Mouse (Mus musculus) heart, postnatal 0 days (tissue): ENCODE results near the gene Sema3b.

Experiments
- CTCF ChIP-seq: IDR thresholded peaks from 2 replicates; pipeline ENCODE4 v1.5.1; 2016; ENCODE audit warnings: antibody characterized with exemption, control low read depth, low read depth
- EP300 ChIP-seq: IDR thresholded peaks from 2 replicates; pipeline ENCODE4 v1.6.1; 2016; ENCODE audit warnings: antibody characterized with exemption, low read depth

- TF ChIP-seq CTCF (no peak), EP300 (no peak)
These were observed 58.4 kb downstream of the Sema3b start for GRCm38 (mm10) chr9:107550491-107551116.
